Mouse (Mus musculus) left cerebral cortex, adult 8-10 months (tissue): ENCODE results near the gene Klhdc2. TPM values are rescaled to one million over a fixed set of nuclear protein-coding genes. Genes with fewer than 3 reads are reported as not detected.

ENCODE experiments used
- DNase-seq, 2 experiments: peaks; one replicate each; pipeline ENCODE4 v3.0.0; 2022; ENCODE audit warnings: low spot score in 2 of 2
- total RNA-seq, 4 experiments: library from RNA; stranded (reverse); gene quantifications; 2 replicates each; pipeline ENCODE4 v1.2.4; 2022

The Klhdc2 gene
- total RNA-seq = 100 to 1,000 TPM; 126 to 141 (median 133) TPM

GRCm38 (mm10) chr12:69296511-69297410 lies at the start of gene Klhdc2:
Gene Klhdc2 (plus strand): TSS chr12:69296681.
- peak; percentile 76 to 93 for DNase-seq

DNA sequence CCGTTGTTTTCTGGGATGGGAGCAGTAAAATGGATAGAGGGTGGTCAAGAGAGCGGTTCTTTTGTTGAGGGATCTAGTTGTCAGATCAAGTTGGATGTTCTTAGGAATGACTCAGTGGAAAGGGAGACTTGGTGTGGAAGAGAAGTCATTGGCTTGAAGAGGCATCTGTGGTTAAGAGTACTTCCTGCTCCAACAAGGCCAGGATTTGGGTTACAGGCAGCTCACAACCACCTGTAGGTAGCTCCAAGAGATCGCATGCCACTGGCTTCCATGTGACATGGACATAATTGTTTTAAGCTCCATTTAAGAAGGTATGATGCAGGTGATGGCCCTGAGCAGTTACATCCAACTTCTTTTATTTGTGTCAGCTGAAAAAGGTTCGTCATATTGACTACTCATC lies 46.7 kb upstream of the Klhdc2 start:
- DNase-seq = no peak

GRCm38 (mm10) chr12:69250756-69251155 lies 45.7 kb upstream of the Klhdc2 start:
- DNase-seq = no peak

DNA sequence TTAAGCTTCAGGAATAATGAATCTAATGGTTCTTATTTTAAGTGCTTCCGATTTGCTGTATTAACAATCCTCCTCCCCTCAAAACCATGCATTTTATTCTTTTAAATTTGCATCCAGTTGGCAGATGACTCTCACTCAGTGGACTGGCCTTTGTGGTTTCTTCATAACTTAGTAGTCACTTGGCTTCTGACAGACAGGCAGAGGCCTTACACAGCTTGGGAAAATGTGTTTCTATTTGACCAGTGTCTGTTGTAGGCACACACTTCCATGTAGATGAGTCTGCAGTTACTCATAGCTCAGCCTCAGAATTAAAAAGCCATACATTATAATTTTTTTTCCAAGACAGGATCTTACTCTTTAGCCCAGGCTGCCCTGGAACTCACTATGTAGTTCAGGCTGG lies 42.7 kb upstream of the Klhdc2 start:
- no peak for DNase-seq

- no peak for DNase-seq
Measured at GRCm38 (mm10) chr12:69257836-69258235, 38.6 kb upstream of the Klhdc2 start.

GRCm38 (mm10) chr12:69262251-69262650 lies 34.2 kb upstream of the Klhdc2 start:
- no peak for DNase-seq

- no peak for DNase-seq
Measured at GRCm38 (mm10) chr12:69265031-69265430, 31.4 kb upstream of the Klhdc2 start.

DNA sequence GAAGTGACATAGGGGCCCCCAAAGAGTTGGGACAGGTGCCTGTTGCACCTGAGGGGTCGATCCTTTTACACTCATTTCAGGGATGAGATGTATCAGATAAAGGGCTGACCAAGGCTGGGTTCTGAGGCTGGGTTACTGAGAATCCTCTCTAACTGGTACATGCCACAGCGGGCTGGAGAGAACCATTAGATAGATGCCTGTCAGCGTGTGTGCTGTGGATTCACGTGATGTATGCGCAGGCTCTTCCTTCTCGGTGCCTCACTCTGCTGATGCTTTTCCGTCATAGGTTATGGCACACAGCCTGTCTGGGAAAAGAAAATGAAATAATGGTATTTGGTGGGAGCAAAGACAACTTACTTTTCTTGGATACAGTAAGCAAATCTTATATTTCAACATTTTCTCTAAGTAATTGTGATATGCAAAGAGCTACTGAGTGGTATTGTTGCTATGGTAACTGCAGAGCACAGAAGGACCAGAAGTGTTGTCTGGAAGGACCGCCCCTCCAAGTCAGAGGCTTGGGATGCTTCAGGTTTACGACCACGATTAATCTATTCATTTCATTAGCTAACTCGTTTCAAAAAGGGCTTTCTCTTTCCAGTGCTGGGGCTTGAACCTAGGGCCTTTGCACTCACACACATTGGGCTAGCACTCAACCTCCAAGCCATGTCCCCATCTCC lies 28.4 kb upstream of the Klhdc2 start:
- DNase-seq = no peak

- no peak for DNase-seq
Measured at GRCm38 (mm10) chr12:69268956-69269355, 27.5 kb upstream of the Klhdc2 start.

DNA sequence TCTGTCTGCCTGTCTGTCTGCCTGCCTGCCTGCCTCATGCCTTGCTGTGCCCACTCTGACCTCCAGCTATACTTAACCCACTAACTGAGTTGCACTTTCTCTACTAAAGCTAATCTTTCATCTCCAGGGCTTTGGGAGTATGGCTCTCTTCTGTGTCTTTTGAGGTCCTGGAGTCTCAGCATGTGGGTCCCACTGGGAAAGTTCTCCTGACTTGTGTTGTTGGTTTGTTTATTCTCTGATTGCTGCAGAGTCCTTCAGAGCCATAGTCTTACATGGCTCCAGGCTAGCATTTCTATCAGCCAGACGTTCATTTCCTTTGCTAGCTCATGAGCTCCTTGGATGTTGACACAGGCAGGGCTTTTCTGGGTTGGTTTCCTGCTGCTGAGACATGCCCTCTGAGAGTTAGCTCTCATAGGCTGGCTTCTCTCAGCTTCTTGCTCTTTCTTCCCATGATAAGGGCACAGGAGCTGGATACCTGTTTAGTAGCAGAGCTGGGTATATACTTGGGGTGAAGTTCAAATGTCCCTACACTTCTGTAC lies 16.5 kb upstream of the Klhdc2 start:
- no peak for DNase-seq

GRCm38 (mm10) chr12:69280915-69281314 lies 15.6 kb upstream of the Klhdc2 start:
- DNase-seq = no peak

DNA sequence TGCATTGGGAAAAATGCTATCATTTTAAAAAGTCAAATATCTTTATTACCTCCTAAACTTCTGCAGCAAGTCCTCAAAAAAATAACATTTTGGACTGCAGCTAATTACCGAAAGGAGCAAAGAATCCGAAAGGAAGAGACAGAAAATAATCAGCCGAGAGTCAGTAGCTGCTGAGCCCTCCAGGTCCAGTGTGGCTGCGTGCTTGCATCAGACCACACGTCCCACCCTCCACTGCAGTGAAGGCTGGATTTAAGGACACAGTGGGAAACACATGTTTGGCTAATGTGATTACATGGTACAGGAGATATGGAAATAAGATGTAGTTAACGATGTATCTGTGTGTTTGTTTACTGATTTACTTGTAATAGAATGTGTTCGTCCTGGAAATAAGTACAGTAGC lies 13.3 kb upstream of the Klhdc2 start:
- DNase-seq = no peak

GRCm38 (mm10) chr12:69287535-69287934 lies 8.9 kb upstream of the Klhdc2 start:
- DNase-seq = no peak

GRCm38 (mm10) chr12:69288699-69289098 lies 7.8 kb upstream of the Klhdc2 start:
- no peak for DNase-seq

- no peak for DNase-seq
Measured at GRCm38 (mm10) chr12:69292401-69292800, 4.1 kb upstream of the Klhdc2 start.

- no peak for DNase-seq
Measured at GRCm38 (mm10) chr12:69293815-69294214, 2.7 kb upstream of the Klhdc2 start.

DNA sequence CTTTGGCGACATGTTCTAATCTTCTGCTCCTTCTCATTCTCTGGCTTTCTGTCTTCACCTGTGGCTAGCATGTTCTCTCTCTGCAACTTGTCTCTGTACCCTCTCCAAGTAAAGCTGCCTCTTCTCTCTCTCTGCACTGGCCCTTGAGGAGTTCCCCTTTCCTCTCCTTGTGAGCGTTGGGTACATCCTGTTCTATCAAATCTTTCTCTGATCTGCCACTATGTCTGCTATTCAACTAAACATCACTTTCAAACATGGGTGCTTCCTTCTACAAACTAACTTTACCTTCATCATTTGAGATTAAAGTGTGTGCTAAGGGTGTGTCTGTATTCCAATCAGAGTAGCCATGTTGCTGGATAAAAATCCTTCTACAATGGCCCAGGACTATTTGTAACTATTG lies 1.5 kb upstream of the Klhdc2 start:
- no peak for DNase-seq

DNA sequence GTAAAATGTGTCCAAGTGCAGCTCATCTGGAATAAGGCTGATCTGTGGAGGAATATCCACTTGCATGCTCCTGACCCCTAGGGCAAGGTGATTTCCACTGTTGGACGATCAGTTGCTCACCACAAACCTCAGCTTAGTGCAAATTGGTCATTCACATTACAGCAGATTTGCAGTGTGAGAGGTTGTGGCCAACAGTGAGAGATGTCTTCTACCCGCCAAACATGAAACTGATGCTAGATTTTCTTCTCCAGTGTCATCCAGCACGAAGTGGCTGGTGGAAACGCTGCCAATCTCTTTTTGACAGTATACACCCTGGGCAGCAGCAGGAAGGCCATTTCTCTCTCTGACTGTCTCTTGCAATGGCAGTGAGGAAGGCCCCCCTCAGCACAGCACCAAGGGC lies 830 bp upstream of the Klhdc2 start:
- no peak for DNase-seq

GRCm38 (mm10) chr12:69297411-69298150 lies 1.1 kb downstream of the Klhdc2 start:
- no peak for DNase-seq

- no peak for DNase-seq
Measured at GRCm38 (mm10) chr12:69298281-69298680, 1.8 kb downstream of the Klhdc2 start.

DNA sequence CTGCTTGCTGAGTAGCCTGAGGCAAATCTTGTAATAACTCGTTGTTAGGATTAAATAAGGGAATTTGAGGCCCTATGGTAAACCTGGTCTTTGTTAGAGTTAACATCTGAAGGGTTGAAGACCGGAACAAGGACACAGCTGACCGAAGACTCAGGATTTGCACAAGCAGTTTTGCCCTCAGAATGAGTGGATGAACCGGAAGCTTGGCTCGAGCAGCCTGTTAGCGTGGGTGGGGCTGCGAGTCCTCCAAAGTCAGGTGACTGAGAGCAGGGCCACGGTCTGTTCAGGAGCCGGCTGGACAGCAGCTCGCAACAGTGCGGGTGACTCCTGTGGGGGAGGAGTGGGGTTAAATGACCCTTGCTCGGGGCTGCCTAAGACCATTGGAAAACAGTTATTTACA lies 2.8 kb downstream of the Klhdc2 start:
- no peak for DNase-seq

DNA sequence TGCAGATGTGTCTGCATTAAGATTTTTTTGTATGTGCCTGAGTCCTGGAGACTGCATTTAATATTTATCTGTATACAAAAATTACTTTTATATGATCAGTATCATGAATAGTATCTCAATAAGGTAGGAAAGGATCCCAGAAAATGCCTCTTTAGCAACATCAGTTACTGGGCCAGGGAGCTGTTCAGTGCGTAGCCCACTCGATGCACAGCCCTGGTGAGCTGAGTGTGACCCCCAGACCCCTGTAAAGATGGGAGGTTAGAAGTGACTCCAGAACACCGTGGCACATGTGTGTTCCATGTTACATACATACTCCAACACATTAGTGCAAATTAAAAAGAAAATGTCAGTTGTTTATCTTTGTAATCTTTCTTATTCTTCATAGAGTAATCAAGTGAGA lies 3.4 kb downstream of the Klhdc2 start:
- no peak for DNase-seq
